Mouse (Mus musculus): ENCODE data around the gene Olfr1471. TPM values are rescaled to one million over a fixed set of nuclear protein-coding genes. Genes with fewer than 3 reads are reported as not detected.

The Olfr1471 gene
- polyA plus RNA-seq (2012; rRNA removed) = not detected in 2 replicates

DNA sequence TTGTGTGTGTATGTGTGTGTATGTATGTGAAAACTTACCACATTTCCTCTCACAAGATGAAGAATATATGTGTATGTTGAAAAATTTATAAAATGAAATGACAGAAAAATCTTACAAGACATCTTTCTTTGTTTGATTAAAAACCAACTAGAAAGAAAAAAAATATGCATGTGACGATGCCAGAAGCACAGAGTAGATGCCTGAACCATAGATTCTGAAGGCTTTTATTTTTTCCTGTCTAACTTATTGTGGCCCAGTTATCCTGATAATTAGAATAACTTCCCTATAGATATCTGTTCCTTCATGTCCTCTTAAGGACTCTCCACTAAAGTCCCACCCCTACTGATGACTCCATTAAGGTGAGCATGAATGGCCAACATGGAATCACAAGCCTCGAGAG is at the start of gene Olfr1471:
Olfr1471 (plus strand) TSS at position 301 of the 400 bp plus-strand sequence.

DNA sequence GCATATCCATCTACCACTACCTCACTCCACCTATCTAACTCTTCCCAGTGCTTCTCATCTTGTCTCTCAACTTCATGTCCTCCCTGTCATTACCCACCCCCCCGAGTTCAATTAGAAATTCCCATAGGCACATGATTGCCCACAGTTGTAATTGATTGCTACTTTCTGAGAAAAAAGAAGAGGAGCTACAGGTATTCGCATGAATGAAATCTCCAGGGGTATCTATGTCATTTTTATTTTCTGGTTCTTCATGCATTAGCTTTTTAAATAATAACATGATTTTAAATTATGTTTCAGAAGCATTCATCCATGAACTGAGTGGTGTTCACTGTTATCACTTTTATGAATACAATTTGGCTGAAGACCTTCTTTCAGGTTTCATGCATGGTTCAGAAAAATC is 35.7 kb upstream of the Olfr1471 start, which contains the start of gene Olfr1469:
Olfr1469 (plus strand) TSS at position 301 of the 400 bp plus-strand sequence.

DNA sequence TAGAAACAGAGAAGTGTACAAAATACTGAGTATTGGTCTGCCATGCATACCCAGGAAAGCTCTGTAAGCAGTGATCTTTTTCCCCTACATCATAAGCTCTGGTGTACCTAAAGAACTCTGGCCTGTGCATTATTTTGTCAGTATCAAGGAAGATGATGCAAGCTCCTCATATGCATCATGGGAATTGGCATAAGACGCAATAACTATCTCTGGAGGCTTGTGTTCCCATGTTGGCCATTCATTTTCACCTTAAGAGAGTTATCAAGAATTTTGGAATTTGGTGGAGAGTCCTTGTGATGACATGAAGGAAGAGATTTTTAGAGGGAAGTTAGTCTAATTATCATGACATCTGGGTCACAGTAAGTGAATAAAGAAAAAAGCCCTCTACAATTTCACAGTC is 12.8 kb downstream of the Olfr1471 start, which contains the start of gene Olfr1472:
Olfr1472 (minus strand) TSS at position 101 of the 400 bp plus-strand sequence.

DNA sequence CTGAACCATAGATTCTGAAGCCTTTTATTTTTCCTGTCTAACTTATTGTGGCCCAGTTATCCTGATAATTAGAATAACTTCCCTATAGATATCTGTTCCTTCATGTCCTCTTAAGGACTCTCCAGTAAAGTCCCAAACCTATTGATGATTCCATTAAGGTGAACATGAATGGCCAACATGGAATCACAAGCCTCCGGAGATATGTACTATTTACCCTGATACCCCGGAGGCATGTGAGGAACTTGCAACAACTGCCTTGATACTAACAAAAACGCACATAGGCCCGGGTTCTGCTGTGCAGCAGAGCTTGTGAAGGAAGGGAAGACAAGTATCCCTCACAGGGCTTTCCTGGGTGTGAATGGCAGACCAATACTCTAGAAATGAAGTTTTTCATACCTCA is 26.1 kb downstream of the Olfr1471 start, which contains the start of gene Olfr1474:
Olfr1474 (plus strand) TSS at position 301 of the 400 bp plus-strand sequence.

DNA sequence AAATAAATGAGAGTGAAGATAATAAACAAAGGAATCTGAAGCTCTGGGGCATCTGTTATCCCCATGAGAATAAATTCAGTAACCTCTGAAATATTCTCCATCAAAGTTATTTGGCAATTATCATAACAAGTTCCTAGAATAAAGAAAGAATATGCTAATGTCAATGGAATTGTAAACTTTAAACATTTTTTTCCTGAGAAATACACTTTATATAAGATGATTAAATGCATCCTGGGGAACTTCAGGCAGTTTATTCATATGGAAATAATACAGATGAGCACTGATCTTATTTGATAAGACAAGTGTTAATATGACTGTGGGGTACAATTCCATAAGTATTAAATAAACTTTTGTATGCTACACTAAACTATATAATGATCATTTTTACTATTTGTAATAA is 36.9 kb downstream of the Olfr1471 start, which contains the start of gene Olfr1475:
Olfr1475 (minus strand) TSS at position 101 of the 400 bp plus-strand sequence.

DNA sequence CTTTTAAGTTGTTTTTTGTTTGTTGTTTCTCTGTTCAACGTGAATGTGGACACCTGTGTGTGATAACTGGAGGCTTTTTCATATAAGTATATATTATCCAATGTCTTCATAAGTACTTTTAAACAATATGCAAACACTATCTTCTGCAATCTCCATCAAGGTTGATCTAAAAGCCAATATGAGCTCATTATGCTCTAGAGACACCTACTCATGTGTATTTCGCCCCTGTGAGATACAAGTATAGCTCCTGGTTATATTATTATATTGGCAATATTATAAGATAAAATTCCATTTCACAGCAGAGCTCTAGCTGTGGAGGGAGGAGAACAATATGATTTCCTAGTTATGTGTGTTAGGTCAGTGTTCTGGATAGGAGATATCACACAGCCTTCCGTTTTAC is 57.0 kb downstream of the Olfr1471 start, which contains the start of gene Olfr1477:
Olfr1477 (plus strand) TSS at position 301 of the 400 bp plus-strand sequence.

Other genes with a start within 250 kb of the Olfr1471 start
- not detected in 2 replicates for gene Olfr1463, start 212.1 kb upstream of the Olfr1471 start, polyA plus RNA-seq (2012; rRNA removed)
- not detected in 2 replicates for gene Olfr1465, start 127.9 kb upstream of the Olfr1471 start, polyA plus RNA-seq (2012; rRNA removed)
- gene Olfr1466, start 104.5 kb upstream of the Olfr1471 start, polyA plus RNA-seq (2012; rRNA removed) = not detected in 2 replicates
- not detected in 2 replicates for gene Olfr1467, start 81.2 kb upstream of the Olfr1471 start, polyA plus RNA-seq (2012; rRNA removed)
- not detected in 2 replicates for gene Olfr1469, start 35.6 kb upstream of the Olfr1471 start, polyA plus RNA-seq (2012; rRNA removed)
- gene Olfr1472, start 12.7 kb downstream of the Olfr1471 start, polyA plus RNA-seq (2012; rRNA removed) = not detected in 2 replicates
- gene Olfr1474, start 26.2 kb downstream of the Olfr1471 start, polyA plus RNA-seq (2012; rRNA removed) = not detected in 2 replicates
- not detected in 2 replicates for gene Olfr1475, start 36.8 kb downstream of the Olfr1471 start, polyA plus RNA-seq (2012; rRNA removed)
- not detected in 2 replicates for gene Olfr1477, start 57.1 kb downstream of the Olfr1471 start, polyA plus RNA-seq (2012; rRNA removed)
- not detected in 2 replicates for gene Olfr1480, start 84.5 kb downstream of the Olfr1471 start, polyA plus RNA-seq (2012; rRNA removed)
- not detected in 2 replicates for gene Olfr1484, start 140.1 kb downstream of the Olfr1471 start, polyA plus RNA-seq (2012; rRNA removed)
- gene Olfr1487, start 174.0 kb downstream of the Olfr1471 start, polyA plus RNA-seq (2012; rRNA removed) = not detected in 2 replicates
- not detected in 2 replicates for gene Olfr1489, start 188.2 kb downstream of the Olfr1471 start, polyA plus RNA-seq (2012; rRNA removed)
- gene Olfr1490, start 207.7 kb downstream of the Olfr1471 start, polyA plus RNA-seq (2012; rRNA removed) = not detected in 2 replicates